Mouse (Mus musculus) fat pad, adult 2 months (tissue): Measurements from ENCODE around the gene Met.
A peak's percentile ranks its signal among the peaks of the same experiment; 100 is the strongest.

Experiments
- DNase-seq: peaks from one replicate; pipeline ENCODE4 v3.0.0-alpha.2; 2011; ENCODE audit warnings: low read depth, low spot score; ENCODE audit errors: extremely low read depth

The Met gene

GRCm38 (mm10) chr6:17463434-17464280 is at the start of gene Met:
Gene Met (plus strand): TSS chr6:17463800.
- no peak for DNase-seq

GRCm38 (mm10) chr6:17418226-17418625 is 45.4 kb upstream of the Met start:
- no peak for DNase-seq

DNA sequence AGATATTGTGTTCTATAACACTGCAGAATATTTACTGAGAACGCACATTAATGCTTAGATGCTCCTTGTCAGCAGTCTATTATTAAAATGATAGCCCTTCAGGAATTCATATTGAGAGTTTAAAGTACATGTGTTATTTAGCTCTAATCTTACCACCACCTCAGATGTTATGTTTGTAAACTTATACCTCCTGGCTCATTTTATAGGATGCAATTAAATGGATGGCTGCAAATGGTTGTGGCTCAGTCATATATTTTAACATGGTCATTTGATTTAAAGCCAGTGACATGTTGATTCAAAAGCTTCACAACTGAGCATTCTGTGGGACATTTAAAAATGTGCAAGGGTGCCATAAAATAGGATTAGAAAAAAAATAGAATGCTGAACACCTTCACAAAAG is 41.2 kb upstream of the Met start:
- DNase-seq: no peak

DNA sequence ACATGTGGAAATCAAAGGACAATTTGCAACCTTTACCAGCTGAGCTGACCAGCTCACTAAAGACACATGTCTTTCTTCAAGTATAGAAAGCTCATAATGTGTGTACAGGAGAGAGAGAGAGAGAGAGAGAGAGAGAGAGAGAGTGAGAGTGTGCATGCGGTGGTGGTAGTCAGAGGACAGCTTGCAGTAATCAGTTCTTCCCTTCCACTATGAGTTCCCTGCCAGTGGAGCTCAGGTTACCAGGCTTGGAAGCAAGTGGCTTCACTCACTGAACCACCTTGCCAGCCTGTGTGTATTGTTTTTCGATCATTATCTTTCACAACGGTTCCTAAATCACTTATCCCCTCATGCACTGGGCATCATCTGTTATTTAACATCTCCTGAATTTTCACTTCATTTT is 34.6 kb upstream of the Met start:
- DNase-seq: no peak

- DNase-seq: no peak
Observed at GRCm38 (mm10) chr6:17429611-17430010, 34.0 kb upstream of the Met start.

- DNase-seq: no peak
Observed at GRCm38 (mm10) chr6:17443311-17443710, 20.3 kb upstream of the Met start.

GRCm38 (mm10) chr6:17451305-17451704 is 12.3 kb upstream of the Met start:
- no peak for DNase-seq

- no peak for DNase-seq
Observed at GRCm38 (mm10) chr6:17455116-17455515, 8.5 kb upstream of the Met start.

- DNase-seq: no peak
Observed at GRCm38 (mm10) chr6:17459561-17459960, 4.0 kb upstream of the Met start.

DNA sequence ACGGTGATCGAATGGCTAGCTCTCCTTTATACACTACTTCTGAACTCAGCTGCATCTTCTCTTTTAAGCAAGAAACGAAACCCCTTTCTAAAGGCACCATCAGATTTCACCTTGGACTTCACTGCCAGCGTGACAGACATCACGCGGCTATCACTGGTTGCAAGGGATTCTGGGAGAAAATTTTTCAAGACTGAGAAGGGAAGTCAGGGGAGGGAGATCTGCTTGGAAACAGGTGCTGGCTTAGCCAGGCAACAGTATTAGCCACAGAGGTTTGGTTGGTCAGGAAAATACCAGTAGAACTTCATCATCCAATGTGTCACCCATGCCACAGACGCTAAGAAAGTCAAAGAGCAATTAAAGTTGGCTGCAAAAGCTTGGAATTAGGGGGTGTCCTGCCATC is 2.2 kb upstream of the Met start:
- no peak for DNase-seq

DNA sequence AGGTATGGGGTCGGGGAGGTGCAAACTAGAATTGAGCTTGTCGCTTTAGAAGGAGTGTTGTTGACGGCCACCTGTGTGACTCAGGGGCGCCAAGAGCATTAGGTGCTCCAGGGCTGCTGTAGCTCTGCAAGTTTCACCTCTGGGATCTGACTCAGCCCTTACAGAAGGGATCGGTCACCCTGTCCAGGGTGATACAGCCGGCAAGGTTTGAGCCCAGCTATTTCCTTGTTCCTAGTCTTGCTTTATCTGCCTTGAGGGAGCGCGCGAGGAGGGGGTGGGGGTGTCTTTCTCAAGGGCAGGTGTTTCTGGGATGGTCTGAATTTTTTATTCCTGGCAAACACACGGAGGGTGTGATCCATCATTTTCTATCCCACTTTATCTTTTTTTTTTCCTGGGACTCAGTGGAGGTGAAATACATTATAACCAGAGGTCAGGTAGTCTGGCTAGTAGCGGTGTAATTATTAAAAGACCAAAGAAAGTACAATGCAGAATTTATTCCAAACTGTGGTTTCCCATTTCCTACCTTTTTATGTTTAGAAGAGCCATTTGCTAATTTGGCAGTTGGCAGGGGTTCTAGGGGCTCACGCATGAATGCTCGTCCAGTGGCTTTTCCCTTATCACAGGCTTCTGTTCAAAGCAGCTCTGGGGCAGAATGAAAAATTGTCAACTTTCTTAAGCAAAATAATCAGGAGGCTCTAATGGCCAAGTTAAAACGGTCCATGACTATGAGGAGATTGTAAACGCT is 853 bp downstream of the Met start:
- DNase-seq: no peak

DNA sequence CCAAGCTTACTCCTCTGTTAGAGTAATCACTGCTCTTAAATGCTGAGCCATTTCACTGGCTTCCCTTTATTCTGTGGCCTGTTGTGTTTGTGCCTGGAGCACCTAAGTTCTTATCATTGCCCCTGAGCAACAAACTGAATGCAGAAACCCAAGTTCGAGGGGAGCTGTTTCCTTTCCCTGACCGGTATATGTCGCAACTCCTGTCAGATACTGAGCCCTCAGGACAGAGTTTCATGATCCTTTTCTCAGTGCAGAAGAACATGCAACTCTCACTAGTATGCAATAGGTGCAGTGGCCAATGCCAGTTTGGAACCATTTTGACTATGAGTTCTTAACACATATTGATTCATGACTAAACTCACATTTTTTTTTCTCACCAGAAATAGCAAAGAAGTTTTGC is 2.9 kb downstream of the Met start:
- DNase-seq: peak; percentile 40

DNA sequence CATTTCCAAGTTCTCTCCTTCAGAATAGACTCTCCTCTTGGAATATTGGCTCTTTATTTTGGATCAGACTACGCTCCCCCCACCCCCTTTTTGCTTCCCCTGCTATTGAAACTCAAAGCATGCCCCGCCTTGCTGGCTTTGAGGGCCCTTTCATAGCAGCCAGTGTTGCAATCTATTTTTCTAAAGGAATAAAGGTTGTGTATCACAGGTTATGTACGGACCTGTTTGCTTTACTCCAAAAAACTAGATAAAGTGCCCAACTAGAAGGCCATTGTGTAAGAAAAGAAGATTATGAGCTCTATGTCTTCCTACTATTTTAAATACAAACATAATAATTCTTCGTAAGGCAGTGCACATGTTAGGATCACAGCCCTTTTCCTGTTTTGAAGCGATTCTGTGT is 5.4 kb downstream of the Met start:
- DNase-seq: no peak

DNA sequence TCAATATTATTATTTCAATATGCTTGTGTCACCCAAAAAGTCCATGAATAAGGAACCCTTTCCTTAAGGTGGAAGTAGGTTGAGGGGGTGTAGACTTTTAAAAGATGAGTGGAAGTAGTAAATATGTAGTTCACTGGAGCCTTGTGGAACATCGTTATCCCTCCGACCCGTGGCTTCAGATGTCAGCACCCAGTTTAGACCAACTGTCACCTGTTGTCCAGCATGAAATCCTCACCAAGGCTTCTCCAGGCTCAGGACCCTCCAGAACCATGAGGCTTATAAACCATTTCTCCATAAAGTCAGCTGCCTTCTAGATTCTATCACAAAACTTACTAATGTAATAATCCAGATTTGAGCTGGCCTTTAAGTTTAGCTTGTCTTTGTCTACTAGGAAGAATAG is 9.5 kb downstream of the Met start:
- DNase-seq: no peak

DNA sequence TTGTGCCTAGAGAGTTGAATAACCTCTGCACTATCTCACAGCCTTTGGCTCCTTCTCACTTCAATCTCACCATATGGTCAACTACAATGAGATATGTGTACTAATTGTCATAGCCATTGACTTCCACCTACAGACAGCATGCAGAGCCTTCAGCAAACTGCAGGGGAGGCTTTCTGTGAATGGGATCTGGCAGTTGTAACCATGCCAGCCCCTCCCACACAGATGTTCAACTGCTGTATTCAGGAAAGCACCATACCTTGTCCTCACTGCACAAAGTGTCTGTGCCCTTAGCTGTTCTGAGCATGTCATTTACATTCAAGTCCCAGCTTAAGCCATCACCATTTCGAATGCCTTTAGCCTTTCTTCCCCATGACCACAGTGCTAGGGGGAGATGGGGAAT is 14.2 kb downstream of the Met start:
- DNase-seq: no peak

DNA sequence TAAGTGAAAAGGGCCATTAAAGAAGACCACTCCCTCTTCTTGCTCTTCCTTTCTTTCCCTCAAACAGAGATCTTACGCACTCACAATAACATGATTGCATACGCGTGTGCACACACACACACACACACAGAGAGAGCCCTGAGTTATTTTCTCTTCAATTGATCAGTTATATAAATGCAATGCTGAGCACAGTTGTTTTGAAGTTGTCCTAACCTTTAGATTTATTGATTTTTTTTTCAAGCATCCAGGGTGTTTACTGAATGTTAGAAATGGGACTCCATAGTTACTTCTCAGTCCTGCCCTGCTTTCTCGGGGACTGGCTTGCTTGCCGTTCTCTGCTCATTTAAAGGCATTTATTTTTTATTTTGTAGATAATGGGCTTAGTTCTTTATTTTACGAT is 14.7 kb downstream of the Met start:
- no peak for DNase-seq

GRCm38 (mm10) chr6:17478838-17479570 is 15.4 kb downstream of the Met start:
- DNase-seq: no peak

- DNase-seq: no peak
Observed at GRCm38 (mm10) chr6:17481068-17481467, 17.5 kb downstream of the Met start.

DNA sequence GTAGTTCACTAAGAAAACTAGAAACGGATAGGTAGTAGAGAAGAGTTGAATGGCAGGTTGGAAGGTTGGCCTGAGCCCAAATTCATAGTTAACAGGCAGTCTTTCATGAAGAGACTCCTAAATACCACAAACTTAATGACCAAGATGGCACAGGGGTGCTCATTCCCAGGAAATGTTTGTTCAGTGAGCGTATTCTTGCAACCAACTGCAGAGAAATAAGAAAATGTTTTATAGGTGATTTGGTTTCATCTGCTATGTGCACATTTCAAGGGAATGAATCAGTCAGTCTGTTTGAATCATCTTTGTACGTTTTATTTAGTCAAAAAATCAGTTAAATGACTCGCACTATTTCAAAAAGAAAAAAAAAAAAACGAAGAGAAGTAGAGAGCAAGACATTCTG is 21.6 kb downstream of the Met start:
- DNase-seq: no peak

- DNase-seq: no peak
Observed at GRCm38 (mm10) chr6:17485782-17486181, 22.2 kb downstream of the Met start.

DNA sequence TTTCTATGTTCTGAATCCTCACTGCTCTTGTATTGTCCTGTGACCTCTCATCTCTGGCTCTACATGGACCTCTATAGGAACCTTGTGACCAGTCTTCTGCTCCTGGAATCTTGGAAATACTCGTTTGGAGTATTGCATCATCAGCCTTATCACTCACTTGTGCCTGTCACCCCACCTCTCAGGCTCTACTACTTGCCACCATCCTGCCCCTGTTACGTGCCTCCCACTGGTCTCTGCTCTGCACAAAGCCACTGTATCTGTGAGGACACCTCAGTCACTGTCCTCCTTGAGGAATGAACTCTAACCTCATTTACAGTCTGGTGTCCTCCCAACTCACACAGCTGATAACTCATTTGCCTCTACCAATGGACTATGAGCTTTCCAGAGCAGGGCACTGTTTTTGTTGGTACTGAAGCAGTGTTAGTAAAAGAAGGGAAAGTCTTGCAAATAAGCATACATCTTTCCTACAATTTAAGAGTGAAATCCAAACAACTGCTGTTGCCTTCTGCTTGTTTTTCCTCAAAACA is 24.8 kb downstream of the Met start:
- DNase-seq: no peak
